Mouse (Mus musculus) cerebellum, adult (tissue): ENCODE measurements around the gene Rnaseh1.
A peak's percentile ranks its signal among the peaks of the same experiment; 100 is the strongest.

Experiments
- ATAC-seq: cut with Nextera tagmentation; 2 replicates; pipeline ENCODE4 v1.9.2; 2017; ENCODE audit warnings: mild to moderate bottlenecking, moderate library complexity, mixed read lengths; ENCODE audit not compliant: insufficient number of reproducible peaks, low FRiP score, low TSS enrichment

The Rnaseh1 gene

GRCm38 (mm10) chr12:28662628-28663027, 13.2 kb downstream of the Rnaseh1 start:
- no peak for ATAC-seq

GRCm38 (mm10) chr12:28666734-28667133, 17.3 kb downstream of the Rnaseh1 start:
- ATAC-seq: no peak

GRCm38 (mm10) chr12:28667287-28667686, 17.9 kb downstream of the Rnaseh1 start:
- ATAC-seq: no peak

GRCm38 (mm10) chr12:28674038-28674720, 24.8 kb downstream of the Rnaseh1 start:
- ATAC-seq: no peak

- peak; percentile 88 for ATAC-seq
Observed at GRCm38 (mm10) chr12:28675121-28675924, 25.9 kb downstream of the Rnaseh1 start, which contains the start of gene Adi1. Adi1 (plus strand) TSS chr12:28675231.

GRCm38 (mm10) chr12:28675925-28676209, 26.5 kb downstream of the Rnaseh1 start:
- ATAC-seq: peak; percentile 12; the same call in 1 of the 2 replicates

GRCm38 (mm10) chr12:28684674-28685073, 35.3 kb downstream of the Rnaseh1 start:
- no peak for ATAC-seq

GRCm38 (mm10) chr12:28685771-28686170, 36.4 kb downstream of the Rnaseh1 start:
- ATAC-seq: no peak

- ATAC-seq: no peak
Observed at GRCm38 (mm10) chr12:28686199-28686879, 36.9 kb downstream of the Rnaseh1 start.

- ATAC-seq: no peak
Observed at GRCm38 (mm10) chr12:28688996-28689395, 39.6 kb downstream of the Rnaseh1 start.

- no peak for ATAC-seq
Observed at GRCm38 (mm10) chr12:28690730-28691129, 41.3 kb downstream of the Rnaseh1 start.

- ATAC-seq: no peak
Observed at GRCm38 (mm10) chr12:28693738-28694137, 44.3 kb downstream of the Rnaseh1 start.

GRCm38 (mm10) chr12:28694231-28694630, 44.8 kb downstream of the Rnaseh1 start:
- ATAC-seq: 0 out of 2 replicates have a peak, but pooled peaks have one; percentile 24

- peak; percentile 61 for ATAC-seq
Observed at GRCm38 (mm10) chr12:28694776-28695175, 45.4 kb downstream of the Rnaseh1 start.

GRCm38 (mm10) chr12:28697821-28698595, 48.6 kb downstream of the Rnaseh1 start:
- ATAC-seq: no peak

GRCm38 (mm10) chr12:28699086-28699485, 49.7 kb downstream of the Rnaseh1 start:
- no peak for ATAC-seq

GRCm38 (mm10) chr12:28699656-28700055, 50.3 kb downstream of the Rnaseh1 start:
- ATAC-seq: no peak

- ATAC-seq: peak; percentile 9; the same call in 1 of the 2 replicates
Observed at GRCm38 (mm10) chr12:28700101-28700511, 50.7 kb downstream of the Rnaseh1 start.

- peak; percentile 48 for ATAC-seq
Observed at GRCm38 (mm10) chr12:28700561-28701025, 51.2 kb downstream of the Rnaseh1 start.

- no peak for ATAC-seq
Observed at GRCm38 (mm10) chr12:28701302-28701701, 51.9 kb downstream of the Rnaseh1 start.
